Mouse (Mus musculus): ENCODE measurements around the gene Mboat2. TPM values are rescaled to one million over a fixed set of nuclear protein-coding genes. Genes with fewer than 3 reads are reported as not detected.

Gene Mboat2
- total RNA-seq, 1 experiment from 2014 or later = 0.23 TPM

GRCm38 (mm10) chr12:24933206-24933775, 102.6 kb downstream of the Mboat2 start:
- no peak for ATAC-seq (ENCODE audit: extremely low read depth, insufficient number of reproducible peaks, low FRiP score, poor library complexity, severe bottlenecking)

GRCm38 (mm10) chr12:24933996-24934395, 103.3 kb downstream of the Mboat2 start:
- no peak for ATAC-seq (ENCODE audit: extremely low read depth, insufficient number of reproducible peaks, low FRiP score, poor library complexity, severe bottlenecking)

GRCm38 (mm10) chr12:24936281-24936680, 105.6 kb downstream of the Mboat2 start:
- no peak for ATAC-seq (ENCODE audit: extremely low read depth, insufficient number of reproducible peaks, low FRiP score, poor library complexity, severe bottlenecking)

GRCm38 (mm10) chr12:24939372-24939771, 108.7 kb downstream of the Mboat2 start:
- no peak for ATAC-seq (ENCODE audit: extremely low read depth, insufficient number of reproducible peaks, low FRiP score, poor library complexity, severe bottlenecking)

- no peak for ATAC-seq (ENCODE audit: extremely low read depth, insufficient number of reproducible peaks, low FRiP score, poor library complexity, severe bottlenecking)
Measured at GRCm38 (mm10) chr12:24942619-24943287, 112.1 kb downstream of the Mboat2 start.

GRCm38 (mm10) chr12:24943427-24943826, 112.7 kb downstream of the Mboat2 start:
- no peak for ATAC-seq (ENCODE audit: extremely low read depth, insufficient number of reproducible peaks, low FRiP score, poor library complexity, severe bottlenecking)

- ATAC-seq (ENCODE audit: extremely low read depth, insufficient number of reproducible peaks, low FRiP score, poor library complexity, severe bottlenecking) = no peak
Measured at GRCm38 (mm10) chr12:24944597-24944996, 113.9 kb downstream of the Mboat2 start.

- no peak for ATAC-seq (ENCODE audit: extremely low read depth, insufficient number of reproducible peaks, low FRiP score, poor library complexity, severe bottlenecking)
Measured at GRCm38 (mm10) chr12:24947065-24947464, 116.4 kb downstream of the Mboat2 start.

- ATAC-seq (ENCODE audit: extremely low read depth, insufficient number of reproducible peaks, low FRiP score, poor library complexity, severe bottlenecking) = no peak
Measured at GRCm38 (mm10) chr12:24948344-24948743, 117.7 kb downstream of the Mboat2 start.

- ATAC-seq (ENCODE audit: extremely low read depth, insufficient number of reproducible peaks, low FRiP score, poor library complexity, severe bottlenecking) = no peak
Measured at GRCm38 (mm10) chr12:24950376-24951046, 119.8 kb downstream of the Mboat2 start.

GRCm38 (mm10) chr12:24952147-24952546, 121.5 kb downstream of the Mboat2 start:
- ATAC-seq (ENCODE audit: extremely low read depth, insufficient number of reproducible peaks, low FRiP score, poor library complexity, severe bottlenecking) = peak; percentile 50; the same call in 1 of the 2 replicates

GRCm38 (mm10) chr12:24955137-24955536, 124.5 kb downstream of the Mboat2 start:
- ATAC-seq (ENCODE audit: extremely low read depth, insufficient number of reproducible peaks, low FRiP score, poor library complexity, severe bottlenecking) = no peak

- ATAC-seq (ENCODE audit: extremely low read depth, insufficient number of reproducible peaks, low FRiP score, poor library complexity, severe bottlenecking) = no peak
Measured at GRCm38 (mm10) chr12:24958526-24958925, 127.8 kb downstream of the Mboat2 start.

GRCm38 (mm10) chr12:24961821-24962220, 131.1 kb downstream of the Mboat2 start:
- no peak for ATAC-seq (ENCODE audit: extremely low read depth, insufficient number of reproducible peaks, low FRiP score, poor library complexity, severe bottlenecking)

GRCm38 (mm10) chr12:24962362-24962967, 131.8 kb downstream of the Mboat2 start:
- ATAC-seq (ENCODE audit: extremely low read depth, insufficient number of reproducible peaks, low FRiP score, poor library complexity, severe bottlenecking) = no peak

- ATAC-seq (ENCODE audit: extremely low read depth, insufficient number of reproducible peaks, low FRiP score, poor library complexity, severe bottlenecking) = no peak
Measured at GRCm38 (mm10) chr12:24963393-24964022, 132.8 kb downstream of the Mboat2 start.

- no peak for ATAC-seq (ENCODE audit: extremely low read depth, insufficient number of reproducible peaks, low FRiP score, poor library complexity, severe bottlenecking)
Measured at GRCm38 (mm10) chr12:24965406-24965805, 134.7 kb downstream of the Mboat2 start.

GRCm38 (mm10) chr12:24966046-24966445, 135.4 kb downstream of the Mboat2 start:
- no peak for ATAC-seq (ENCODE audit: extremely low read depth, insufficient number of reproducible peaks, low FRiP score, poor library complexity, severe bottlenecking)

- ATAC-seq (ENCODE audit: extremely low read depth, insufficient number of reproducible peaks, low FRiP score, poor library complexity, severe bottlenecking) = no peak
Measured at GRCm38 (mm10) chr12:24971490-24972200, 141.0 kb downstream of the Mboat2 start.
